Mouse (Mus musculus) heart, postnatal 4 days (tissue): ENCODE data around the gene Mbtd1. TPM values are rescaled to one million over a fixed set of nuclear protein-coding genes. Genes with fewer than 3 reads are reported as not detected.
A peak's percentile ranks its signal among the peaks of the same experiment; 100 is the strongest.
"Not testable (repeated sequence)": the region's sequence is repeated elsewhere in the genome, so short reads cannot be mapped to it uniquely, and the experiment has no call there.

Experiments
- DNase-seq: peaks from one replicate; pipeline ENCODE4 v3.0.0; 2021
- total RNA-seq, 2 experiments: library from RNA; stranded (reverse); gene quantifications; 2 replicates each; pipeline ENCODE4 v1.2.3; 2021

Gene Mbtd1
- 10 to 100 TPM; 35.8 to 40.0 TPM for total RNA-seq

- DNase-seq, result peak; percentile 99
Measured at GRCm38 (mm10) chr11:93885572-93886410, at the start of gene Mbtd1, which contains the start of gene Utp18. Mbtd1 (plus strand) TSS chr11:93885852. Utp18 (minus strand) TSS chr11:93885766.

- no peak for DNase-seq
Measured at GRCm38 (mm10) chr11:93847342-93847741, 38.3 kb upstream of the Mbtd1 start.

- no peak for DNase-seq
Measured at GRCm38 (mm10) chr11:93852546-93852945, 33.1 kb upstream of the Mbtd1 start.

- DNase-seq, result peak; percentile 79
Measured at GRCm38 (mm10) chr11:93856284-93856955, 29.2 kb upstream of the Mbtd1 start.

GRCm38 (mm10) chr11:93860540-93861172 is 25.0 kb upstream of the Mbtd1 start:
- no peak for DNase-seq

GRCm38 (mm10) chr11:93861193-93861592 is 24.5 kb upstream of the Mbtd1 start:
- no peak for DNase-seq

- no peak for DNase-seq
Measured at GRCm38 (mm10) chr11:93862045-93862623, 23.5 kb upstream of the Mbtd1 start.

GRCm38 (mm10) chr11:93862638-93863037 is 23.0 kb upstream of the Mbtd1 start:
- DNase-seq, result no peak

- DNase-seq, result no peak
Measured at GRCm38 (mm10) chr11:93884068-93884467, 1.6 kb upstream of the Mbtd1 start.

- DNase-seq, result peak; percentile 58
Measured at GRCm38 (mm10) chr11:93884901-93885571, 616 bp upstream of the Mbtd1 start.

- DNase-seq, result peak; percentile 32
Measured at GRCm38 (mm10) chr11:93886411-93887079, 893 bp downstream of the Mbtd1 start.

GRCm38 (mm10) chr11:93887080-93887447 is 1.4 kb downstream of the Mbtd1 start:
- no peak for DNase-seq

GRCm38 (mm10) chr11:93897732-93898131 is 12.1 kb downstream of the Mbtd1 start:
- DNase-seq, result no peak

- DNase-seq, result no peak
Measured at GRCm38 (mm10) chr11:93906834-93907233, 21.2 kb downstream of the Mbtd1 start.

GRCm38 (mm10) chr11:93907839-93908238 is 22.2 kb downstream of the Mbtd1 start:
- no peak for DNase-seq

GRCm38 (mm10) chr11:93908829-93909228 is 23.2 kb downstream of the Mbtd1 start:
- DNase-seq, result no peak

GRCm38 (mm10) chr11:93911603-93912002 is 26.0 kb downstream of the Mbtd1 start:
- no peak for DNase-seq

- DNase-seq, result not testable (repeated sequence)
Measured at GRCm38 (mm10) chr11:93915019-93915418, 29.4 kb downstream of the Mbtd1 start.

GRCm38 (mm10) chr11:93929106-93929505 is 43.5 kb downstream of the Mbtd1 start:
- DNase-seq, result no peak

GRCm38 (mm10) chr11:93940906-93941305 is 55.3 kb downstream of the Mbtd1 start:
- DNase-seq, result no peak

- no peak for DNase-seq
Measured at GRCm38 (mm10) chr11:93944986-93945385, 59.3 kb downstream of the Mbtd1 start.
